Mouse (Mus musculus): ENCODE results near the gene Ehd1. TPM values are rescaled to one million over a fixed set of nuclear protein-coding genes. Genes with fewer than 3 reads are reported as not detected.

The Ehd1 gene
- polyA plus RNA-seq, 1 experiment from 2014 or later, result 60.0 TPM

DNA sequence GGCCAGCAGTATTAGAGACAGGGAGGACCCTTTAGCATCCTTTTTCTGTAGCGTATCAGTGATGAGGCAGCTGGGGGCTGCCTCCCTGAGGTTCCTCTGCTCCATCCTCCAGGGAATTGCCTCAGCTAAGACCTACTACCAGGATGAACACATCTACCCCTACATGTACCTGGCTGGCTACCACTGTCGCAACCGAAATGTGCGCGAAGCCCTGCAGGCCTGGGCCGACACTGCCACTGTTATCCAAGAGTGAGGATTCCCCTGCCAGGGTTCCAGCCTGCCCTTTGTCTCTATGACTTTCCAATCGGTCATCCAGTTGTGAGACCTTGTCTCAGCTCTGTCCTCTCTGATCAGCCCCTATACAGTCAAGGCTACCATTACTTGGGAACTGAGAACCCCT, 61.6 kb downstream of the Ehd1 start:
- Histone ChIP-seq H3K27me3 (ENCODE audit: control insufficient read depth, insufficient read depth, low read length) (no peaks in the 10 kb centered on the region), H3K36me3 (ENCODE audit: control insufficient read depth, insufficient read depth, low read length) (peaks cover 42% of the 10 kb centered on the region), H3K4me1 (ENCODE audit: control insufficient read depth in 2 of 2, insufficient read depth in 2 of 2, low read length in 2 of 2) (peaks cover 23 to 24% of the 10 kb centered on the region in 2 experiments), H3K9me3 (ENCODE audit: control insufficient read depth, low read length) (no peaks in the 10 kb centered on the region), H3K9ac (ENCODE audit: low read length) (no peak overlapping the region), H3K27ac (replicated peaks in 1 of 2; ENCODE audit: control insufficient read depth in 1 of 2, insufficient read depth in 1 of 2, low read depth in 2 of 2, low read length in 2 of 2) (no peak overlapping the region), H3K4me2 (ENCODE audit: low read length) (no peak overlapping the region), H3K4me3 (ENCODE audit: control insufficient read depth in 1 of 2, insufficient read depth in 1 of 2, low read depth in 1 of 2, low read length in 2 of 2) (no peak overlapping the region)
- ATAC-seq (ENCODE audit: insufficient number of reproducible peaks, insufficient read depth, low FRiP score, low read depth), result no peak
- 94% methylated on average over 7 of the region's 7 CpGs for whole genome bisulfite sequencing

DNA sequence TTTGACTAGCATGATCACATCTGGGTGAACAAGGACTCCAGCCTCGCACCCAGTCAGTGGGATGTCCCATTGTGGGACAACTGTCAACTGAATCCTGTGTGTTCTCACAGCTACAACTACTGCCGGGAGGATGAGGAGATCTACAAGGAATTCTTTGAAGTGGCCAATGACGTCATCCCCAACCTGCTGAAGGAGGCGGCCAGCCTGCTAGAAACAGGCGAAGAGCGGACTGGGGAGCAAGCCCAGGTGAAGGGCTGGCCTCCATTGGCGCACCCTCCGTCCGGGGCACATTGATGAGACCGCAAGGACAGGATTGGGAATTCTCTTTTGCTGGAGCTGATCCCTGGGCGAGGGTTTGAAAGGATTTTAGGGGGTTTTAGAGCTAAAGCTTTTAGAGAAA, 62.2 kb downstream of the Ehd1 start:
- no peaks in the 10 kb centered on the region for H3K27me3 ChIP-seq (ENCODE audit: control insufficient read depth, insufficient read depth, low read length)
- no peak overlapping the region for H3K4me3 ChIP-seq (ENCODE audit: control insufficient read depth in 1 of 2, insufficient read depth in 1 of 2, low read depth in 1 of 2, low read length in 2 of 2)
- H3K4me1 ChIP-seq (ENCODE audit: control insufficient read depth in 2 of 2, insufficient read depth in 2 of 2, low read length in 2 of 2), result peaks cover 23 to 24% of the 10 kb centered on the region in 2 experiments
- no peak overlapping the region for H3K27ac ChIP-seq (replicated peaks in 1 of 2; ENCODE audit: control insufficient read depth in 1 of 2, insufficient read depth in 1 of 2, low read depth in 2 of 2, low read length in 2 of 2)
- H3K9ac ChIP-seq (ENCODE audit: low read length), result no peak overlapping the region
- no peak overlapping the region for H3K4me2 ChIP-seq (ENCODE audit: low read length)
- no peak for ATAC-seq (ENCODE audit: insufficient number of reproducible peaks, insufficient read depth, low FRiP score, low read depth)
- 79% methylated on average over 11 of the region's 11 CpGs for whole genome bisulfite sequencing
- peaks cover 43% of the 10 kb centered on the region for H3K36me3 ChIP-seq (ENCODE audit: control insufficient read depth, insufficient read depth, low read length)
- no peaks in the 10 kb centered on the region for H3K9me3 ChIP-seq (ENCODE audit: control insufficient read depth, low read length)

DNA sequence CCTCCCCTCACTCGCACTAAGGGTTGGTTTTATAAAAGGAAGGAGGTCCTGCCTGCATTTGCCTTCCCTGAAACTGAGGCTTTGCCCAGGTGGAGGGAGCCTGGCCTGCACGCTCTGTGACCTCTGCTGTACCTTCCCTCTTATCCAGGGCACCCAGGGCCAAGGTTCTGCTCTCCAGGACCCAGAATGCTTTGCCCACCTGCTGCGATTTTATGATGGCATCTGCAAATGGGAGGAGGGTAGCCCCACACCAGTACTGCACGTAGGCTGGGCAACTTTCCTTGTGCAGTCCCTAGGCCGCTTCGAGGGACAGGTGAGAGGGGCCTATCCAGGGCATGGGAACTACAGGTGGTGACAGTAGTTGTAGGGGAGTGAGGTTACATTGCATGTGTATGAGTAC, 62.7 kb downstream of the Ehd1 start:
- no peaks in the 10 kb centered on the region for H3K27me3 ChIP-seq (ENCODE audit: control insufficient read depth, insufficient read depth, low read length)
- no peak overlapping the region for H3K4me3 ChIP-seq (ENCODE audit: control insufficient read depth in 1 of 2, insufficient read depth in 1 of 2, low read depth in 1 of 2, low read length in 2 of 2)
- WGBS, result 96% methylated on average over 6 of the region's 6 CpGs
- peaks cover 47% of the 10 kb centered on the region for H3K36me3 ChIP-seq (ENCODE audit: control insufficient read depth, insufficient read depth, low read length)
- H3K4me2 ChIP-seq (ENCODE audit: low read length), result no peak overlapping the region
- no peak overlapping the region for H3K27ac ChIP-seq (replicated peaks in 1 of 2; ENCODE audit: control insufficient read depth in 1 of 2, insufficient read depth in 1 of 2, low read depth in 2 of 2, low read length in 2 of 2)
- H3K4me1 ChIP-seq (ENCODE audit: control insufficient read depth in 2 of 2, insufficient read depth in 2 of 2, low read length in 2 of 2), result peaks cover 22 to 24% of the 10 kb centered on the region in 2 experiments
- ATAC-seq (ENCODE audit: insufficient number of reproducible peaks, insufficient read depth, low FRiP score, low read depth), result no peak
- no peak overlapping the region for H3K9ac ChIP-seq (ENCODE audit: low read length)
- no peaks in the 10 kb centered on the region for H3K9me3 ChIP-seq (ENCODE audit: control insufficient read depth, low read length)

DNA sequence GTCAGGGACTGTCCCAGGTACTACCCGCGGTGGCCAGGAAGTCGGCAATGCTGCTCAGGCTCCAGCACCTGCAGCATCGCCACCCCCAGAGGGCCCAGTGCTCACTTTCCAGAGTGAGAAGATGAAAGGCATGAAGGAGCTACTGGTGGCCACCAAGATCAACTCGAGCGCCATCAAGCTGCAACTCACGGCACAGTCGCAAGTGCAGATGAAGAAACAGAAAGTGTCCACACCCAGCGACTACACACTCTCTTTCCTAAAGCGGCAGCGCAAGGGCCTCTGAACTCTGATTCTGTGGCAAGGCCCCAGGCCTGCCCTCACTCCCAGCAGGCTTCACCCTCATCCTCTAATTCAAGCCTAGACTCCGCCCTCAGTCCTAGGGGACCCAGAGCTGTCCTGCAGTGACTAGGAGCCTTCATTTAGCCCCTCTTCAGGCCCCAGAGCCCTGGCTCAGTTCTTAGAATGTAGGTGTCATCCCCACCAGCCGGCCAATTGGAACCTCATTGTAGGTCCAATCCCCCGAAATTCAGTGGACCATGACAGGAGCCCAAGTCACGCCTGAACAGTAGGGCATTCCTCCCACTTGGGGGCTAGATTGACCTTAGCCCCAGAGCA, 63.5 kb downstream of the Ehd1 start:
- 64% methylated on average over 15 of the region's 15 CpGs for WGBS
- Histone ChIP-seq H3K36me3 (ENCODE audit: control insufficient read depth, insufficient read depth, low read length) (peaks cover 53% of the 10 kb centered on the region), H3K27me3 (ENCODE audit: control insufficient read depth, insufficient read depth, low read length) (no peaks in the 10 kb centered on the region), H3K27ac (replicated peaks in 1 of 2; ENCODE audit: control insufficient read depth in 1 of 2, insufficient read depth in 1 of 2, low read depth in 2 of 2, low read length in 2 of 2) (peak overlapping the region; percentile 25 to 63; a peak in 3 of 4 replicates), H3K9ac (ENCODE audit: low read length) (peak overlapping the region; percentile 84; the same call in 1 of the 2 replicates), H3K4me1 (ENCODE audit: control insufficient read depth in 2 of 2, insufficient read depth in 2 of 2, low read length in 2 of 2) (peaks cover 19 to 24% of the 10 kb centered on the region in 2 experiments), H3K4me2 (ENCODE audit: low read length) (peak overlapping the region; percentile 98), H3K4me3 (ENCODE audit: control insufficient read depth in 1 of 2, insufficient read depth in 1 of 2, low read depth in 1 of 2, low read length in 2 of 2) (no peak overlapping the region), H3K9me3 (ENCODE audit: control insufficient read depth, low read length) (no peaks in the 10 kb centered on the region)
- no peak for ATAC-seq (ENCODE audit: insufficient number of reproducible peaks, insufficient read depth, low FRiP score, low read depth)

DNA sequence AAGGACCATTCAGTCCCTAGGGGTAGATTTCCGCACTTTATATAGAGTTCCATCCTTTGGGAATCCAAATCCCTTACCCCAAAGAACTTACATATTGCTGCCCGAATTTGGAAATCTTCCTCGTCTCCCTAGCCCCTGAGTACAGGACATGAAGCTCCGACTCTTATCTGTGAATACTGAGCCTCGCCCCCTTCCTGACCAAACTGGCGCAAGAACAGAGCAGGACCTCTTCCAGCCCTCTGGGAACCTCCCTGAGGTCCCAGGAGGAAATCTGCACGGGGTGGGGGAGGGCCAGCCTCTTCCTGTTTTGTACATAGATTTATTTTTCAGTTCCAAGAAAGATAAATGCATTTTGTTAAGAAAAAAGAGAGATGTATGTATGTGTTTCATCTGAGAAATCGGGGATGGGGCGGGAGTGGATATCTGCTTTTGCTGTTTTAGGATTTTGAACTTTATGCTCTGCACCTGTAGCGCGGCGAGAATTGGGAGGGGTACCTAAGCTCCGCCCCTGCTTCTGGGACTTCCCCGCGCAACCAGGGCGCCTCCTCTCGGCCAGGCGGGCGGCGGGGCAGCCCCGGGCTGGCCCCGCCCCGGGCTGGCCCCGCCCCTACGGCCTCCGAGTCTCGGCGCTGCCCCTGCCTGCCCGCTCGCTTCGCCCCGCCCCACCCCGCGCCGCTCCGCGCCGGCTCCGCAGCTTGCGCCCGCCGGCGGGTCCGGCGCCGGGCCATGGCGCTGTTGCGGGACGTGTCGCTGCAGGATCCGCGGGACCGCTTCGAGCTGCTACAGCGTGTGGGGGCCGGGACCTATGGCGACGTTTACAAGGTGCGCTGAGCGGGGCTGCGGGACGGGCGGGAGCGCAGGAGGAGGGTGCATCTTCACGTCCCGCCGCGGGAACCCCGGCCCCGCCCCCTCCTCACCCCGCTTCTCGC, 64.3 kb downstream of the Ehd1 start, which contains the start of gene Map4k2:
Map4k2 (plus strand) TSS at position 612 of the 929 bp plus-strand sequence.
- H3K27ac ChIP-seq (replicated peaks in 1 of 2; ENCODE audit: control insufficient read depth in 1 of 2, insufficient read depth in 1 of 2, low read depth in 2 of 2, low read length in 2 of 2), result peak within 1 kb of the TSS; percentile 25 to 63; a peak in 3 of 4 replicates
- WGBS, result 4% methylated on average over 69 of the region's 72 CpGs

DNA sequence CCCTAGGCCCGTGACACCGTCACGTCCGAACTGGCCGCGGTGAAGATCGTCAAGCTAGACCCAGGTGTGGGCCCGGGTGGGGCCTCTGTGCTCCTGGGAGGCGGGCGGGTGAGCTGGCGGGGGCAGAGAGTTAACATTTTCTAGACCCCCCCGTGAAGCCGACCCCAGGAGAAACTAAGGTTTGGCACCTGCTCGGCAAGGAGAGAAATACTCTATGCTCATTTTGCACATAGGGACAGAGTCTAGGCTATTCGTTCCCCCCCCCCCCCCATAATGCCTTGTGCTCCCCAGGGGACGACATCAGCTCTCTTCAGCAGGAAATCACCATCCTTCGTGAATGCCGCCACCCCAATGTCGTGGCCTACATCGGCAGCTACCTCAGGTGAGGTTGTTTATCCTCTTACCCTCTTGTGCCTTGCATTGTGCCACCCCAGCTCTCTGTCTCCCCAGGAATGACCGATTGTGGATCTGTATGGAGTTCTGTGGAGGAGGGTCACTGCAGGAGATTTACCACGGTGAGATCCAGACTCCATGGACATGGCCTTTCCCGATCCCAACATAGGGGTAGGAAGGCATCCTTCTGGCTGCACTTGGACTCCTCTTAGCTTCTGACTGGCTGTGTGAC, 65.0 kb downstream of the Ehd1 start:
- peaks cover 68% of the 10 kb centered on the region for H3K36me3 ChIP-seq (ENCODE audit: control insufficient read depth, insufficient read depth, low read length)
- 10% methylated on average over 22 of the region's 23 CpGs for WGBS

More for the DNA sequence above, 64.3 kb downstream of the Ehd1 start, which contains the start of gene Map4k2:
- peaks cover 60% of the 10 kb centered on the region for H3K36me3 ChIP-seq (ENCODE audit: control insufficient read depth, insufficient read depth, low read length)
- H3K4me1 ChIP-seq (ENCODE audit: control insufficient read depth in 2 of 2, insufficient read depth in 2 of 2, low read length in 2 of 2), result peaks cover 17 to 20% of the 10 kb centered on the region in 2 experiments
- H3K4me3 ChIP-seq (ENCODE audit: control insufficient read depth in 1 of 2, insufficient read depth in 1 of 2, low read depth in 1 of 2, low read length in 2 of 2), result peak within 1 kb of the TSS; percentile 71 to 94
- H3K9ac ChIP-seq (ENCODE audit: low read length), result peak within 1 kb of the TSS; percentile 84
- ATAC-seq (ENCODE audit: insufficient number of reproducible peaks, insufficient read depth, low FRiP score, low read depth), result peak; percentile 76
- H3K9me3 ChIP-seq (ENCODE audit: control insufficient read depth, low read length), result no peaks in the 10 kb centered on the region
- H3K27me3 ChIP-seq (ENCODE audit: control insufficient read depth, insufficient read depth, low read length), result no peaks in the 10 kb centered on the region
- H3K4me2 ChIP-seq (ENCODE audit: low read length), result peak within 1 kb of the TSS; percentile 98

DNA sequence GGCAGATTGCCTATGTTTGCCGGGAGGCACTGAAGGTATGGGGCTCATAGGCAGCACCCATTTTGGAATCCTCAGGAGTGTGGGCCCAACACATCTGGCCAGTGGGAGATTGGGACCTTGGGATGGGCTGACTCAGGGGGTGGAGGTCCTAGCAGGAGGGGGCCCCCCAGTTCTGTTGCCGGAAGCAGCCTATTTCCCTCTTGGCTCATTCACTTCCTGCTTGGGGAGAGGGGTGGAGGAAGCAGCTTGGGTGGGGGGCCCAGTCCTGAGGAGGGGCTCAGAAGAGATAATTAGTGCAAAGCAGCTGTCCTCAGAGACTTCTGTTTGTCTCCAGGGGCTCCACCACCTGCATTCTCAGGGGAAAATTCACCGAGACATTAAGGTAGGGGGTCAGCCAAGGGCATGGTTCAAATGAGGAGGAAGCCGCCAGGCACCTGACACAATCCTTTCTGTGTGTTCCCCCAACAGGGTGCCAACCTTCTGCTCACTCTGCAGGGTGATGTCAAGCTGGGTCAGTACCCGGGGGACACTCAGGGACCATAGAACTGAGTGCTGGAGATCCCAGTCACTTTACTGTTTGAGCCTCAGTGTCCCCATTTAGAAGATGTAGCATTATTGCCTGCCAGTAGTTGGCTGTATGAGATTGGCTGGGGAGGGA, 65.9 kb downstream of the Ehd1 start:
- Histone ChIP-seq H3K36me3 (ENCODE audit: control insufficient read depth, insufficient read depth, low read length) (peaks cover 68% of the 10 kb centered on the region), H3K27ac (replicated peaks in 1 of 2; ENCODE audit: control insufficient read depth in 1 of 2, insufficient read depth in 1 of 2, low read depth in 2 of 2, low read length in 2 of 2) (no peak overlapping the region), H3K4me1 (ENCODE audit: control insufficient read depth in 2 of 2, insufficient read depth in 2 of 2, low read length in 2 of 2) (peaks cover 5 to 8% of the 10 kb centered on the region in 2 experiments), H3K4me2 (ENCODE audit: low read length) (peak overlapping the region; percentile 98), H3K9me3 (ENCODE audit: control insufficient read depth, low read length) (no peaks in the 10 kb centered on the region), H3K9ac (ENCODE audit: low read length) (no peak overlapping the region), H3K27me3 (ENCODE audit: control insufficient read depth, insufficient read depth, low read length) (no peaks in the 10 kb centered on the region), H3K4me3 (ENCODE audit: control insufficient read depth in 1 of 2, insufficient read depth in 1 of 2, low read depth in 1 of 2, low read length in 2 of 2) (peak overlapping the region in 1 of 2 experiments; percentile 71; a peak in 1 of 4 replicates)
- WGBS, result 76% methylated on average over 5 of the region's 5 CpGs
- ATAC-seq (ENCODE audit: insufficient number of reproducible peaks, insufficient read depth, low FRiP score, low read depth), result no peak

More for the DNA sequence above, 65.0 kb downstream of the Ehd1 start:
- H3K4me3 ChIP-seq (ENCODE audit: control insufficient read depth in 1 of 2, insufficient read depth in 1 of 2, low read depth in 1 of 2, low read length in 2 of 2), result peak overlapping the region; percentile 71 to 94
- no peak for ATAC-seq (ENCODE audit: insufficient number of reproducible peaks, insufficient read depth, low FRiP score, low read depth)
- H3K4me2 ChIP-seq (ENCODE audit: low read length), result peak overlapping the region; percentile 98
- H3K27me3 ChIP-seq (ENCODE audit: control insufficient read depth, insufficient read depth, low read length), result no peaks in the 10 kb centered on the region
- H3K4me1 ChIP-seq (ENCODE audit: control insufficient read depth in 2 of 2, insufficient read depth in 2 of 2, low read length in 2 of 2), result peaks cover 9 to 12% of the 10 kb centered on the region in 2 experiments
- H3K27ac ChIP-seq (replicated peaks in 1 of 2; ENCODE audit: control insufficient read depth in 1 of 2, insufficient read depth in 1 of 2, low read depth in 2 of 2, low read length in 2 of 2), result peak overlapping the region in 1 of 2 experiments; percentile 63; a peak in 2 of 4 replicates
- no peaks in the 10 kb centered on the region for H3K9me3 ChIP-seq (ENCODE audit: control insufficient read depth, low read length)
- peak overlapping the region; percentile 84 for H3K9ac ChIP-seq (ENCODE audit: low read length)

All from heart, embryonic 14.5 days (tissue).